Comparison of ENCODE assay signal across 8 mouse cellular contexts in the genomic region with DNA sequence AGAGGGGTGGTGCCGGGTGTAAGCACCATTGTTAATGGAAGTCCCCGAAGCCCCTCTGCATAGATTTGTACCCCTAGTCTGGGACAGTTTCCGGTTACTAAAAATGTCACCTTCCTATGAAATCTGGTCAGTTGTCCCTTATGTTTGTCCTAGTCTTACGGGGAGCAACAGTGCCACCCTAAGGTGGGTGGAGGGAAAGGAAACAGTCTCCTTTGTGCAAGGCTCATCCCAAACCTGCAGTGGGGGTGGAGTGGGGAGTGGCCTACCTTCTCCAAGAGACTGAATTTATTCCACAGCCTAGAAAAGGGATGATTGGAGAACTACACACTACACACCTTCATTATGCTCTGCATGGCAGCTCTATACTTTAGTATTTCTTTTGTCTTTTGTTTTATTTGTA. TPM values are rescaled to one million over a fixed set of nuclear protein-coding genes. Genes with fewer than 3 reads are reported as not detected.
A peak's percentile ranks its signal among the peaks of the same experiment; 100 is the strongest.
DNase-seq lines count a peak whose midpoint lies in the region; ATAC-seq and TF ChIP-seq lines count a peak whose summit lies in the region.

No protein-coding gene starts in this region.

- H3K4me1 ChIP-seq in forebrain, embryonic 14.5 days (ENCODE audit: control insufficient read depth, insufficient read depth, low read length) = no peaks in the 10 kb centered on the region
- H3K4me1 ChIP-seq in forebrain, embryonic 13.5 days = no peaks in the 10 kb centered on the region
- no peaks in the 10 kb centered on the region for H3K4me1 ChIP-seq in liver, postnatal 0 days (ENCODE audit: insufficient read depth)
- H3K4me1 ChIP-seq in small intestine, adult 2 months (ENCODE audit: control insufficient read depth, insufficient read depth, insufficient read length, low read length) = no peaks in the 10 kb centered on the region

- no peaks in the 10 kb centered on the region for H3K9me3 ChIP-seq in forebrain, embryonic 14.5 days (replicated peaks; ENCODE audit: control insufficient read depth, low read length)
- H3K9me3 ChIP-seq in forebrain, embryonic 13.5 days (replicated peaks) = no peaks in the 10 kb centered on the region
- H3K9me3 ChIP-seq in liver, postnatal 0 days (ENCODE audit: low read length) = no peaks in the 10 kb centered on the region

- H3K4me2 ChIP-seq in forebrain, embryonic 14.5 days (ENCODE audit: low read length) = no peak overlapping the region
- no peak overlapping the region for H3K4me2 ChIP-seq in forebrain, embryonic 13.5 days
- no peak overlapping the region for H3K4me2 ChIP-seq in liver, postnatal 0 days (ENCODE audit: low read depth, low read length)

- H3K27me3 ChIP-seq in forebrain, embryonic 14.5 days (replicated peaks; ENCODE audit: control insufficient read depth, insufficient read depth, low read length) = no peaks in the 10 kb centered on the region
- H3K27me3 ChIP-seq in forebrain, embryonic 13.5 days = no peaks in the 10 kb centered on the region
- no peaks in the 10 kb centered on the region for H3K27me3 ChIP-seq in liver, postnatal 0 days (ENCODE audit: insufficient read depth, low read length)
- H3K27me3 ChIP-seq in small intestine, adult 2 months (ENCODE audit: control insufficient read depth, insufficient read depth, low read length) = no peaks in the 10 kb centered on the region

- peak; percentile 36 for DNase-seq in forebrain, embryonic 14.5 days (ENCODE audit: low spot score)
- DNase-seq in right cerebral cortex, adult 18-20 months = peak; percentile 53
- DNase-seq in right cerebral cortex, postnatal 36 days (ENCODE audit: low spot score in 2 of 2) = no peak
- DNase-seq in cerebellum, postnatal 14 days = peak; percentile 80 to 85
- peak; percentile 67 for DNase-seq in liver, postnatal 0 days

- H3K36me3 ChIP-seq in forebrain, embryonic 14.5 days (ENCODE audit: control insufficient read depth, insufficient read depth, low read length) = peaks cover 46% of the 10 kb centered on the region
- peaks cover 61% of the 10 kb centered on the region for H3K36me3 ChIP-seq in forebrain, embryonic 13.5 days (ENCODE audit: poor library complexity, severe bottlenecking)
- H3K36me3 ChIP-seq in liver, postnatal 0 days (replicated peaks; ENCODE audit: insufficient read depth, low read length) = peaks cover 42% of the 10 kb centered on the region
- H3K36me3 ChIP-seq in small intestine, adult 2 months (ENCODE audit: control insufficient read depth, insufficient read depth, low read length) = peaks cover 88% of the 10 kb centered on the region

- no peak overlapping the region for H3K4me3 ChIP-seq in forebrain, embryonic 14.5 days (ENCODE audit: low read depth, low read length)
- H3K4me3 ChIP-seq in forebrain, embryonic 13.5 days = no peak overlapping the region
- no peak overlapping the region for H3K4me3 ChIP-seq in liver, postnatal 0 days (ENCODE audit: low read depth, low read length)
- no peak overlapping the region for H3K4me3 ChIP-seq in small intestine, adult 2 months (ENCODE audit: low read depth, low read length)

- no peak for TF ChIP-seq EP300 in liver, postnatal 0 days (IDR thresholded peaks at IDR 0.05; ENCODE audit: low read depth)

- H3K9ac ChIP-seq in forebrain, embryonic 14.5 days (ENCODE audit: low read length) = no peak overlapping the region
- H3K9ac ChIP-seq in forebrain, embryonic 13.5 days = no peak overlapping the region
- H3K9ac ChIP-seq in liver, postnatal 0 days (replicated peaks) = no peak overlapping the region

- TF ChIP-seq CTCF in liver, postnatal 0 days (IDR thresholded peaks at IDR 0.05; ENCODE audit: low read depth) = peak; percentile 84
- peak; percentile 48; the same call in 1 of the 2 replicates for TF ChIP-seq CTCF in small intestine, adult 2 months (IDR thresholded peaks at IDR 0.05; ENCODE audit: extremely low read depth, insufficient read length, insufficient replicate concordance, low read depth, low read length)

- H3K27ac ChIP-seq in forebrain, embryonic 14.5 days (ENCODE audit: low read depth, low read length) = no peak overlapping the region
- H3K27ac ChIP-seq in forebrain, embryonic 13.5 days = no peak overlapping the region
- no peak overlapping the region for H3K27ac ChIP-seq in liver, postnatal 0 days (ENCODE audit: low read depth)
- no peak overlapping the region for H3K27ac ChIP-seq in small intestine, adult 2 months (ENCODE audit: insufficient read depth, low read depth, low read length)

- ATAC-seq in forebrain, embryonic 14.5 days = no peak
- no peak for ATAC-seq in forebrain, embryonic 13.5 days
- peak; percentile 52 for ATAC-seq in inflammation-experienced regulatory T-cells, adult 6 months
- peak; percentile 69 for ATAC-seq in liver, postnatal 0 days

- WGBS in forebrain, embryonic 14.5 days = 63% methylated on average over 4 of the region's 4 CpGs
- WGBS in forebrain, embryonic 13.5 days = 55% methylated on average over 4 of the region's 4 CpGs
- 57% methylated on average over 4 of the region's 4 CpGs for WGBS in liver, postnatal 0 days (ENCODE audit: insufficient replicate concordance)
- WGBS in small intestine, adult 2 months = 58% methylated on average over 4 of the region's 4 CpGs

- TF ChIP-seq POLR2A in small intestine, adult 2 months (IDR thresholded peaks at IDR 0.05; ENCODE audit: low read depth, low read length) = no peak

RNA-seq across cellular contexts. Expression of gene Dop1b, which starts 55.3 kb away (rescaled TPM):
- polyA plus RNA-seq in forebrain, embryonic 14.5 days (2014; fragmentation: Nextera tagmentation; extraction: Ambion mirVana) = 19.6 and 29.9 TPM in 2 replicates
- 17.1 and 18.3 TPM in 2 replicates for polyA plus RNA-seq in forebrain, embryonic 13.5 days (2015; fragmentation: Nextera tagmentation; extraction: Ambion mirVana)
- 10 to 100 TPM; 26.9 to 28.1 (median 28.0) TPM for polyA plus RNA-seq in inflammation-experienced regulatory T-cells, adult 6 months (2017; shearing (Covaris generic))
- polyA plus RNA-seq in liver, postnatal 0 days (2015; fragmentation: Nextera tagmentation; extraction: Ambion mirVana) = 6.2 and 6.4 TPM in 2 replicates
- 42.9 and 94.1 TPM in 2 replicates for polyA plus RNA-seq in small intestine, adult 2 months (2012; rRNA removed)

Comparison
In these comparisons a context has a peak if more than half of its experiments do, and no peak if none do; other contexts are left out.
1. DNase-seq: peak in forebrain, embryonic 14.5 days (single experiment), right cerebral cortex, adult 18-20 months (single experiment), cerebellum, postnatal 14 days (2 of 2) and liver, postnatal 0 days (single experiment); none in right cerebral cortex, postnatal 36 days (0 of 2).
2. ATAC-seq: peak in inflammation-experienced regulatory T-cells, adult 6 months (single experiment) and liver, postnatal 0 days (single experiment); none in forebrain, embryonic 14.5 days (single experiment) and forebrain, embryonic 13.5 days (single experiment).